Mouse (Mus musculus) T-helper 2 cell (primary cell): ENCODE results near the gene Shisal1.

Experiments used
- in situ Hi-C: fragments of 300-600 bp; cut with MboI, MseI; formaldehyde crosslinking; loops from one replicate; pipeline ENCODE4 v1.15.1; 2025; ENCODE audit warnings: high pct_unique_total_duplicates

Gene Shisal1

DNA sequence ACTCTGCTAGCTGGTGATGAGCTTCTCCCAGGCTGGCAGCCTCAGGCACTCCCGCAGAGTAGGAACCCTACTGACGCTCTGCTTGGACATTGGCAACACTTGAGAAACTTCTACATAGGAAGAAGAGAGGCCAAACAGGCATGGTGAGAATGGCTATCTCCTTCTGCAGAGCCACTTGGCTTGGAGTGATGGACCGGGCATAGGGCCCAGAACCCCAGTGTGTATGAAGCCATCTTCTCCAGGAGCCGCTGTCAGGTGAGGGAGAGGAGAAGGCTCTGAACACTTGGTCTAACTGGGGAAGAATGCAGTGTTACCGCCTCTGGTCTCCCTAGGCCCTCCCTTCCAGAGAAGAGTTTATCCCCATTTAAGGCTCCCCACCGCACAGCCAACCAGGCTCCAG, 19.3 kb downstream of the Shisal1 start:
- in situ Hi-C loops: no loop called here

DNA sequence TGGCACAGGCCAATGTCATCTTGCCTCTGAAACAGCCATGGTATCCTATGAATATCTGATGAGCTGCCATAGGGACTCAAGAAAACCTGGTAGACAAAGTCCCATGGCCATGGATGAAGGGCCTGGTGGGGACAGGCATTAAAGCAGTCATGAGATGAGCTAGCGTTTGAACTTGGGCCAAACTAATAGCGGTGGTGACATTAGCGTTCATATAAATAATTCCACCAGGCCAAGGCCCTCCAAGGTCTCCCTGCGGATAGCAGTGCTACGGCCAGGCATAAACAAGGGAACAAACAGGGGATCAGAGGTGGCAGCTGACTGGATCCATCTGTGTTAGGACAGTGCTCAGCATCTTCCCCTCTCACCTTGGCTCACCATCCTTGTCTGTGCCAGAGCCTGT, 21.2 kb downstream of the Shisal1 start:
- in situ Hi-C loops: no loop called here

DNA sequence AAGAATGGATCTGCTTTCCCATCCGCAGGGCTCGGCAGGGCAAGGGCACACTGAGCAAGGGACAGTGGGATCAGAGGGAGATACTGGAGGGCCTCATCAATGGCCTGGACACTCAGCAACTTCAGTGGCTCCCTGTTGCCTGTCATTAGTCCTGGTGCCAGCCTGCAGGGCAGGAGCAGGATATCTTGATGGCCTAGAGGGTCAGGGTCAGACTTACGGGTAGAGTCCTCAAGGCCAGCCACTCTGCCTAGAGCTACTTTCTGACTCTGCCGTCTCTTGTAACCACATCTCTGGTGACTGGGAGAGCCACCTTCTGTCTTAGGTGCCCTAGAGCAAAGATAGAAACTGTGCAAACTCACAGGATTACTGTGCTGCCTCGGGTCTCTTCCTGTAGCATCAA, 23.1 kb downstream of the Shisal1 start:
- in situ Hi-C loops: no loop called here

GRCm38 (mm10) chr15:84418266-84418610, 28.7 kb downstream of the Shisal1 start:
- in situ Hi-C loops: no loop called here

- in situ Hi-C loops: no loop called here
Observed at GRCm38 (mm10) chr15:84417592-84418265, 29.2 kb downstream of the Shisal1 start.

DNA sequence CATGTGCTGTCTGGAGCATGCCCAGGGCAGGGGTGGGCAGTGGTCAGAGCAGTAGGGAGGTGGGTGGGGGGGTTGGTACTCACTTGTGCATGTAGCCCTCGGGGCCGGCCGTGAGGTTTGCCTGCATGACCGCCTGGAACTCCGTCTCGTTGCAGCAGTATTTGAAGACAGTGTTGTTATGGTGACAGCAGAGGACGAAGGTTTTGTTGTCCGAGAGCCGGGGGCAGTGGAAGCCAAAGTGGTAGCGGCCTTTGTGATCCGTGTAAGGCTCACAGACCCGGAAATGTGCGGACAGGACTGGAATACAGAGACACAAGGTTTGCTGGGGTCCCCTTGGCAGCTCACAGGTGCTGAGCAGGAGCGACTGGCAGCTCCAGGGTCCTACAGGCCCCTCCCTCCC, 29.9 kb downstream of the Shisal1 start:
- in situ Hi-C loops: no loop called here

DNA sequence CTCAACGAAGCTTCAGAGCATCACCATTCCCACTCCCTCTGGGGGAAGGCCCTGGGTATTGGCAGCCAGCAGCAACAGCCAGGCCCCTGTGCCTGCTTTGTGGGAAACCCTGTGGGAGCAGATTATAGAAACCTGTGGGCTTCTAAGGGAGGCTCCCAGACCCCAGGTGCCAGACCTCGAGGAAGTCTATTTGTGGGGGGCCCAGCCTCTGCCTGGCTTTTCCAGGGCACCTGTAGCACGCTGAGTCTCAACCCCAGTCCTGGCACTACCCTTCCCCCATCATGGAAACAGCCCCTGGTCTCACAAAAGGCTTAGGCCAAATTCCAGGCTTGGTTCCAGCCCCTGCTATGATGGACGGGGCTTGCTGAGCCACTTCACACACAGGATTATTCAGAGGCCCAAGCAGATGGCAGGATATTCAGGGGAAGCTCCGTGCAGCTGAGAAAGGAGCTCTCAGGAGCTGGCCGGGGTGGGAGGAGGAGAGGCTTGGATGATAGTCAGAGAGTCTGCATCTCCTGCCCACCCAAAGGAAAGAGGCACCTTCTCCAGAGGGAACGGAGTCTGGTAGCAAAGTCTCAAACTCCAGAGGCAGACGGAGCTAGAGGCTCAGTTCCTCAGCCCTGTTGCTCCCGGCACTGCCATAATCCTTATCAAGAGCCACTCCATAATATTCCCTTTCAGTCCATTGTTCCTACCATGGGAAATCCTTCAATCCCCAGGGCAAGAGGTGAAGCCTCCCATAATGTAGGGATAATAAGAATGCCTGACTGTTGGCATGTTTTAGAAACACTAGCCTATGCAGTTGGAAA, 32.7 kb downstream of the Shisal1 start:
- in situ Hi-C loops: no loop called here

GRCm38 (mm10) chr15:84412409-84412808, 34.5 kb downstream of the Shisal1 start:
- in situ Hi-C loops: no loop called here

GRCm38 (mm10) chr15:84410052-84410451, 36.8 kb downstream of the Shisal1 start:
- in situ Hi-C loops: no loop called here

- in situ Hi-C loops: no loop called here
Observed at GRCm38 (mm10) chr15:84408576-84408975, 38.3 kb downstream of the Shisal1 start.

- in situ Hi-C loops: no loop called here
Observed at GRCm38 (mm10) chr15:84405759-84406158, 41.1 kb downstream of the Shisal1 start.

DNA sequence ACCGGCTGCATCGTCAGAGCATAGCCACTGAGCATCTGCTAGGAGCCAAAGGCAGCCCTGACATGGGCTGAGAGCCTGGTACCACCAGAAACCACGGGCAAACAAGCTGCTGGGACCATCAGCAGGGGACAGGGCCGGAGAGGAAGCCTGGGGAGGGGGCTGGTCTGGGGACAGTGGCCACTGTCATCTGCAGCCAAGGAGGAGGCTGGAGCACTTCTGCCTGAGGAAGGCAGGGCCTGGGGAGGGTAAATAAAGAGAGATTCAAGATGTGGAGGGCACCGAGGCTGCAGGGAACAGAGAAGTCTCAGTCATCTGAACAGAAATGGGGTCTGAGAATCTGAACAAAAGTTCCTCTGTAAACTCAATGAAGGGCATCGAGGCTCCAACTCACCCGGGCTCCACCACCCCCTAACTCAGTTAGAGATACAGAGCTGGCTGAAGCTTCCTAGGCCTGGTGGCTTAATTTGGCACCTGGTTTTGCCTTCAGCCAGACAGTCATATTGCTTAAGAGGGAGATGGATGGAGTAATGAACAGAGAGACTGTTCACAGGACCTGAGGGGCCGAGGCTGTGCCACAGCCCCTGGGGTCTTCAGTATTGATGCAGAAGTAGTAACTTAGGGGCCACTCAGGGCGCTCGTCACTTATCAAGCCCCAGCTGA, 43.3 kb downstream of the Shisal1 start:
- in situ Hi-C loops: no loop called here

GRCm38 (mm10) chr15:84398617-84399016, 48.3 kb downstream of the Shisal1 start:
- in situ Hi-C loops: no loop called here

DNA sequence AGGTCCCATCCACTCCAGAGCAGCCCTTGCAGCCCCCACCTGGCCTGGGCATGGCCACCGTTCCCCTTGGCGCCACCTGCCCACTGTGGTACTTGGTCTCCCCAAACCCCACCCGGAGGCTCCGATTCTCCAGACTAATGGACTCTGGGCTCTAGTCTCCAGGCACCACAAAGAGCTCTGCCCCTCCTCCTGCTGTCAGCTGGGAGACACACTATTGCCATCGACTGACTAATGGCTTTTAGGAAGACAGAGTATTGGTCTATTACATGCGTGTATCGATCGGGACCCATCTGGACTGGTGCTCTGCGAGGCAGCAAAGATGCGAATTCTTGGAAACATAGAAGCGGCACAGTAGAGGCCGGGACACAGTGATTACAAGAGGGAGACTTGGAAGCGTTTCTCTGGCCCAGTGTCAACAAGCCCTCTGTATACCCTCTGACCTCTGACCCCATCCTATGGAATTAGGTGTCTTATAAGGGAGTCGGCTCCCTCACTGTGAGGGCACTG, 49.2 kb downstream of the Shisal1 start:
- in situ Hi-C loops: no loop called here

GRCm38 (mm10) chr15:84395341-84396067, 51.4 kb downstream of the Shisal1 start:
- in situ Hi-C loops: no loop called here

GRCm38 (mm10) chr15:84393341-84393740, 53.6 kb downstream of the Shisal1 start:
- in situ Hi-C loops: no loop called here

- in situ Hi-C loops: no loop called here
Observed at GRCm38 (mm10) chr15:84392840-84393239, 54.1 kb downstream of the Shisal1 start.

DNA sequence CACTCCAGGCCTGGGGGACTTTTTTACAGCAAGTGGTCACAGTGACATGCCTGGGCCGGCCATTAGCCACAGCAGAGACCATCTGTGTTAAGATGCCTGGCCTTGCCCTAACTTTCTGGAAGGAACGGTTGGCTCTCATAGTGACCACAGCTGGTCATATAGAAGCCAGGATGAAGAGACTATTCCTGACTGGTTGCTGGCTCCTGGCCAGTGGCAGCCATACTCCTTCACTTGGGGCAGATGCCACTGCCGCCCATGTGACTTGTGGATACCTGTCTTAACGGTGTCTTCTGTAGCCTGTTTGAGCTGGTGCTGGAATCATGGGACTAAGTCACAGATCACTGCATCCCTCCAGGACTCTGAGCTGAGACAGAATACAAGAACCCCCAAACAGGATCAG, 54.8 kb downstream of the Shisal1 start:
- in situ Hi-C loops: no loop called here

DNA sequence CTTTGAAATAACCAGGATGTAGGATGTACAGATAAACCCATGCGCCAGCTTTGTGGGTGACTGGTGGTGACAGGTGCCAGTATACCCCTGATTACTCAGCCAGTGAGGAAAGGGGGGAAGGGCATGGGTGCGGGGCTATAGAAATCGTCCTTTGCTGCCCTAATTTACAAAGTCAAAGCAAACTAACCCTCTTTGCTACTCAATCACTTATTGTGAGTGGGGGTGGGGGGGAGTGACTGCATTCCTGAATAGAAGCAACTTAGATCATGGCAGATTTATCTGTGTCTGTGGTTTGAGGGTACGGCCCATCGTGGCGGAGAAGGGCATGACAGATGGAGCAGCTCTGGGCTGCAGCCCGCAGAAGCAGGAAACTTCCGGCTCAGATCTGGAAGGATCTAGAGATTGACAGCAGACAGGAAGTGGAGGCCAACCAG, 58.2 kb downstream of the Shisal1 start:
- in situ Hi-C loops: no loop called here

- in situ Hi-C loops: no loop called here
Observed at GRCm38 (mm10) chr15:84385995-84386565, 60.8 kb downstream of the Shisal1 start.

DNA sequence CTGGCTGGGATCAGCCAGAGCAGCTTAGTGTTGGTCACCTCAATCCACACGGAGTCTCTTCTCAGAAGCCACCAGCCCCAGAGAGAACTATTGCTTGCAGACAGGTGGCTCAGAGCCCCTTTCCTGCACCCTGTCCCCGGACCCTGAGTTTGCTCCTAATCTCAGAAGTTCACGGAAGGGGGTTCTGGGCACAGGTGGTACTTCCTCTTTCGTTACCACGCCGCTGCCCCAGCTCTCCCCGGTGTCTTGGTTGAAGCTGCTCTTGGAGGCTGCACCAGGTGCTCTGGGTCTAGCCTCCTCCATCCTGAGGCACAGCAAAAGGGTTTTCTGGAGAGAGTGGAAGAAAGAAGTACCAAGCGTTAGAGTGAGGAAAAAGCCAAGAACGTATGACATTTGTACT, 62.8 kb downstream of the Shisal1 start:
- in situ Hi-C loops: no loop called here

- in situ Hi-C loops: no loop called here
Observed at GRCm38 (mm10) chr15:84380181-84380580, 66.7 kb downstream of the Shisal1 start.
